Mouse (Mus musculus): ENCODE results near the gene Gm14851.
"Not testable (repeated sequence)": the region's sequence is repeated elsewhere in the genome, so short reads cannot be mapped to it uniquely, and the experiment has no call there.

DNA sequence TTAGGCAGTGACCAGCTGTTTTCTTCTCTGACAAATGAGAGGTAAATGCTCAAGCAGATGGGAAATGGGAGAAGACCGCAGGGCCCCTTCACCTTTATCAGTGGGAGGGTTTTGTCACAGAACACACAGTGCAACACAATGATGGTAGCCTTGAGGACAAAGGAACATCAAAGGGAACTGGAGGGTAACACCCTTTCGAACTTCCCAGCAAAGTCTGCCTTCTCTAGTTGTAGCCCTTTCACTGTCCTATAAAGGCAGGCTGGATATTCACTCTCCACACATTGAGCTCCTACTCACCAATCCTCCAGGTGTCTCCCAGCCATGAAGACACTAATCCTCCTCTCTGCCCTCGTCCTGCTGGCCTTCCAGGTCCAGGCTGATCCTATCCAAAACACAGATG, 38.5 kb upstream of the Gm14851 start, which contains the start of gene Defa30:
- not testable (repeated sequence) for TF ChIP-seq POLR2A, CTCF (IDR thresholded peaks at IDR 0.05; ENCODE audit: extremely low read depth, insufficient read depth, low read length)

All from cortical plate, adult 2 months (tissue).